Mouse (Mus musculus) heart, adult 2 months (tissue): ENCODE results near the gene Myo9b.

Source experiments
- CTCF ChIP-seq: fragments of 200-600 bp; IDR thresholded peaks from 2 replicates; pipeline ENCODE4 v1.8.1; 2022; ENCODE audit warnings: antibody characterized with exemption, mild to moderate bottlenecking, moderate library complexity
- EP300 ChIP-seq: fragments of 200-500 bp; IDR thresholded peaks from 2 replicates; pipeline ENCODE4 v1.6.1; 2011; ENCODE audit warnings: low read depth, low read length, control low read depth; ENCODE audit not compliant: insufficient read depth
- POLR2A ChIP-seq: fragments of 200-500 bp; IDR thresholded peaks from 2 replicates; pipeline ENCODE4 v1.6.1; 2011; ENCODE audit warnings: mild to moderate bottlenecking, low read depth, low read length, control low read depth; ENCODE audit not compliant: insufficient read depth

DNA sequence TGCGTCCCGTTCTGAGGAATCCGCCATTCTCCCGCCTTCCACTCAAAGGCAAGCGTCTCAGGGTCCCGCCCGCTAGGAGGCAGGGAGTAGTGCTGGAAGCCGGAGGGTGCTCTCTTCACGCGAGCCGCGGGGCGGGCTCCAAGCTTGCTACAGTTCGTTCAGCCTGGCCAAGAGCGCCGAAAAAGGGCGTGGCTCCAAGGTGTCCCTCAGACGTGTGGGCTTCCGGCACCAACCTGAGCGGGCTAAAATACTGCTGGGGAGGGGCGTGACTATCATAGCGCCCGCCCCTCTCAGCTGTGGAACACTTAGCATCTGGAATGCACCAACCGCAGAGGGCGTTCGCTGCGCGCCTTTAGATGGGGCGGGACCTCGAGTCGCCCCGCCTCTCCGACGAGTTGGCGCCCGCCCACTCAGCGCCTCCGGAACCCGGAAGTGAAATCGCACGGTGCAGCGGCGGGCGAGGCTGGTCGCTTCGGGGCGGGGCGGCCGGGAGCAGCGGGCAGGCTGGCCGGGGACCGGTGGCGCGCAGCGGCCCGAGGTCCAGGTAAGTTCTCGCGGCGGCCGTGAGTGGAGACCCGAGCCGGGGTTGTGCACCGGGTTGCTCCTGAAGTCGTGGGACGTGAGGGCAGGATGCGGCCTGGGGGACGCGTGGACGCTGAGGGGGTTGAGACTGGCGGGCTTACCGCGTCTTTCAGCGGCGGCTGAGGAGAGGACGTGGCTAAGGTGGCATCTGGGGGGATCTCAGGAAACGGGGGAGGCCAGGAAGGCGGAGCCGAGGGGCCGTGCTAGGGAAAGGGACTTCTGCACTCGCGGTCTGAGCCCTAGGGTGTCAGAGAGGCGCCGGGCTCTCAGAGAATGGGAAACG lies at the start of gene Myo9b, which contains the start of gene Haus8:
- peak; percentile 82 for TF ChIP-seq CTCF
- peak; percentile 78 for TF ChIP-seq POLR2A
- TF ChIP-seq EP300, result peak; percentile 46
